Mouse (Mus musculus) myocyte (in vitro differentiated cells): ENCODE measurements at regions not wholly inside any gene's neighbourhood (a gene's known extent, or its start where the extent isn't known, plus 50 kb on each side); places are given as distances from the start of the nearest gene placed in this dataset.

ENCODE experiments used
- H3K27me3 ChIP-seq: one replicate; pipeline ENCODE4 v1.6.1; 2011; ENCODE audit not compliant: control insufficient read depth, insufficient read depth, insufficient read length
- H3K36me3 ChIP-seq: one replicate; pipeline ENCODE4 v1.6.1; 2011; ENCODE audit not compliant: control insufficient read depth, insufficient read depth
- H3K4me2 ChIP-seq: one replicate; pipeline ENCODE4 v1.6.1; 2011; ENCODE audit warnings: low read depth, control low read depth
- H3K4me3 ChIP-seq: one replicate; pipeline ENCODE4 v1.5.1; 2011; ENCODE audit warnings: mild to moderate bottlenecking, control low read depth, moderate library complexity
- H3K79me2 ChIP-seq: one replicate; pipeline ENCODE4 v1.6.1; 2011; ENCODE audit not compliant: control insufficient read depth, insufficient read depth
- H3ac ChIP-seq: one replicate; pipeline ENCODE4 v1.6.1; 2011; ENCODE audit not compliant: control insufficient read depth, insufficient read length
- CEBPB ChIP-seq: IDR thresholded peaks from 2 replicates; pipeline ENCODE4 v1.6.1; 2011; ENCODE audit warnings: mild to moderate bottlenecking, moderate library complexity; ENCODE audit not compliant: poor library complexity, insufficient read depth, severe bottlenecking
- E2F4 ChIP-seq: IDR thresholded peaks from one replicate; pipeline ENCODE4 v1.6.1; 2011; ENCODE audit warnings: mild to moderate bottlenecking, control low read depth, moderate library complexity; ENCODE audit not compliant: insufficient read depth
- MAX ChIP-seq: IDR thresholded peaks from one replicate; pipeline ENCODE4 v1.6.1; 2011; ENCODE audit warnings: low read depth, mild to moderate bottlenecking, control low read depth
- MYOD1 ChIP-seq, 3 experiments: IDR thresholded peaks; one replicate each; pipeline ENCODE4 v1.6.1; 2011; ENCODE audit warnings: control low read depth in 2 of 3, low read depth in 2 of 3, mild to moderate bottlenecking in 2 of 3, moderate library complexity in 1 of 3; ENCODE audit not compliant: insufficient read length in 2 of 3, control insufficient read depth in 1 of 3
- MYOG ChIP-seq, 3 experiments: IDR thresholded peaks; one replicate each; pipeline ENCODE4 v1.6.1; 2011; ENCODE audit warnings: control low read depth in 2 of 3, low read depth in 2 of 3, mild to moderate bottlenecking in 2 of 3; ENCODE audit not compliant: insufficient read length in 2 of 3, control insufficient read depth in 1 of 3, insufficient read depth in 1 of 3
- POLR2A ChIP-seq: IDR thresholded peaks from one replicate; pipeline ENCODE4 v1.6.1; 2011; ENCODE audit warnings: low read depth, mild to moderate bottlenecking, control low read depth, moderate library complexity; ENCODE audit not compliant: insufficient read length
- POLR2AphosphoS2 ChIP-seq: IDR thresholded peaks from one replicate; pipeline ENCODE4 v1.6.1; 2011; ENCODE audit warnings: low read depth, control low read depth; ENCODE audit not compliant: insufficient read length
- REST ChIP-seq: IDR thresholded peaks from one replicate; pipeline ENCODE4 v1.6.1; 2011; ENCODE audit warnings: mild to moderate bottlenecking, control low read depth, moderate library complexity; ENCODE audit not compliant: insufficient read depth, insufficient read length
- SRF ChIP-seq: IDR thresholded peaks from one replicate; pipeline ENCODE4 v1.6.1; 2011; ENCODE audit warnings: low read depth; ENCODE audit not compliant: control insufficient read depth, insufficient read length
- TCF12 ChIP-seq: IDR thresholded peaks from one replicate; pipeline ENCODE4 v1.6.1; 2011; ENCODE audit warnings: mild to moderate bottlenecking, control low read depth; ENCODE audit not compliant: poor library complexity, insufficient read depth, severe bottlenecking
- TCF3 ChIP-seq: IDR thresholded peaks from one replicate; pipeline ENCODE4 v1.6.1; 2011; ENCODE audit warnings: low read depth, control low read depth; ENCODE audit not compliant: insufficient read length
- USF1 ChIP-seq: IDR thresholded peaks from one replicate; pipeline ENCODE4 v1.6.1; 2011; ENCODE audit warnings: low read depth, mild to moderate bottlenecking, control low read depth, moderate library complexity

DNA sequence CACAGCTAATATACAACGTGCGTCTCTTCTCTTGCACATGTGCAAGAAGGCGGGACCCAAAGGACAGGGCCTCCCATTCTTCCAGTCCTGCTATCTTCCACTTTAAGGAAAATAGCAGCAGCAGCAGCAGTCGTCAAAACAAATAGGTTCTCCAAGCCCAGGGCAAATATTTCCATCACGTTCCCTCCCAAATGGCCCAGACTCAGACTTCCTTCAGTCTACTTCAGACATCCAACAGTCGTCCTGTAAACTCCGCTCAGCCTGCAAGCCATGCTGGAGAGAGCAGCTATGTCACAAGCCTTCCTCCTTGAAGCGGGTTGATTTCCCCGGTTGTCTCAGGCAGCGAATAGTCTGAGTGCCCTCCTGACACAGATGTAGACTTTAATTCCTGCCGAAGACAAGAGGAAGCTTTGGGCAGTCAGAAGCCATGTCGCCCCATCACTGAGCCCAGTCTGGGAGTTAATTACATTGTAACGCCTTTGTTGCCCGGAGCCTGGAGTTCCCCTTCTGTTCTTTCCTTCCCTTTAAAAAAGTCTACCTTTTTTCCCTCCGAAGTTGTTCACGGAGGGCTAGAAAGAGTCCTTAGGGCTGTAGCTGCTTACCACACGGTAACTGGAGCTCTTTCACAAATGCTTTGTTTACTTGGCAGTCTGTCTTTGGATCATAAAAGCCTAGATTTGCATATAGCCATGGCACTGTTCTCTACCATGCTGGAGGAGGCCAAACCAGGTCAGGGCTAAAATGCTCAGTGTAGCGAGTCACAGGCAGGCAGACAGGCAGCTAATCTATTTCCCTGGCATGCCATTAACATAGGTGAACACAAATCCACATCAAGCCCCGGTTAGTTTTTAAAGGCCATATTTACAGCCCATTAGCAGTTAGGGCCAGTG is 236.7 kb downstream of the Gm10260 start:
- H3K4me2 ChIP-seq: no peak overlapping the region
- H3K79me2 ChIP-seq: no peaks in the 10 kb centered on the region
- no peaks in the 10 kb centered on the region for H3K27me3 ChIP-seq
- no peak overlapping the region for H3ac ChIP-seq
- H3K36me3 ChIP-seq: no peaks in the 10 kb centered on the region
- no peak overlapping the region for H3K4me3 ChIP-seq
- no peak for TF ChIP-seq E2F4
- TF ChIP-seq CEBPB: no peak
- TF ChIP-seq MAX: no peak
- no peak for TF ChIP-seq TCF12
- no peak for TF ChIP-seq SRF
- no peak for TF ChIP-seq POLR2A
- no peak for TF ChIP-seq REST
- TF ChIP-seq POLR2AphosphoS2: no peak
- no peak for TF ChIP-seq MYOG (IDR thresholded peaks at IDR 0.05; ENCODE audit: control insufficient read depth in 1 of 3, insufficient read depth in 1 of 3, insufficient read length in 2 of 3, low read depth in 2 of 3)
- no peak for TF ChIP-seq USF1
- TF ChIP-seq TCF3: no peak
- TF ChIP-seq MYOD1 (IDR thresholded peaks at IDR 0.05; ENCODE audit: control insufficient read depth in 1 of 3, insufficient read length in 2 of 3, low read depth in 2 of 3): no peak

DNA sequence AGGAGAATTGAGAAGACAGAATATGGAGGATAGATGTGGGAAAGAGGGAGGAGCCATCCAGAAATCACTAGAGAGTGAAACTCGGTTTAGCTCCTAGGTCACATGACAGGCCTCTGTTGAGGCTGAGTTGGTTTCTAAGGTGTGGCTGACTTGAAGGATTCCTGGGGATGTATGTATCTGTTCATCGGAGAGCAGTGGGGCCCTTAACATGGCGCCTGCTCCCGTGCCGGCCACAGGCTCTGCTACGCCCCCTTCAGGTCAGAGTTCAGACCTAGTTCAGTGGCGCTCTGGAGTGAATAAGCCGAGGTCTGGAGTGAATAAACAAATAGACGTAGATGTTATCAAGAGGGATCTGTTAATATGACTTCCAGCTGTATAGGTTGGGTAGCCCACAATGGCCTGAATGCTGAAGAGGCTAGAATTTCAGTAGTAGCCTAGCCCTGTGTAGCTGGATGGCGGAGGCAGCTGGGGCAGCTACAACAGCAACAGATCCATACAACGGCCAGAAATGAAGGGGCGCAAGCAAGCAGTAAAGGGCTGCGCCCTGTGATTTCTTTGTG is 239.4 kb downstream of the Gm10260 start:
- no peak overlapping the region for H3K4me2 ChIP-seq
- H3K27me3 ChIP-seq: no peaks in the 10 kb centered on the region
- H3K36me3 ChIP-seq: no peaks in the 10 kb centered on the region
- TF ChIP-seq POLR2A: no peak
- TF ChIP-seq CEBPB: no peak
- peak; percentile 29 for TF ChIP-seq USF1
- H3K4me3 ChIP-seq: no peak overlapping the region
- no peak overlapping the region for H3ac ChIP-seq
- H3K79me2 ChIP-seq: no peaks in the 10 kb centered on the region

DNA sequence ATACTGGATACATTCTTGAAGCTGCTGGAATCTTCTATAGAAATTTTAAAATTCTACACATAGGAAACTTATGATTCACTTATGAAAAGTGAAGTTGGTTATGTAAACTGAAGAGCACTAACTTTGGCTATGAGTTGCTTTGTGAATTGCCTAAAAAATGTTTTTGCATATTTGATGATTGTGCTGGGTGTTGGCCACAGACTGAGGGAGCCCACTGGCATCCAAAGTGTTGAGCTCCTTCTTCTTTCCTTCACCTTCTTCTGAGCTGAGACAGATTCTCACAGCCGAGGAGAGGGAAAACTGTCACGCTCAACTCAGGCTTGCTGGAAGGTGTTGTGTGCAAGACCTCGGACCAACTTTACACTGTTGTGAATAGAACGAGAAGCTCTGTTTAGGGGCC is 243.7 kb downstream of the Gm10260 start:
- Histone ChIP-seq H3K4me3 (no peak overlapping the region), H3K36me3 (no peaks in the 10 kb centered on the region), H3K4me2 (no peak overlapping the region), H3K79me2 (no peaks in the 10 kb centered on the region), H3K27me3 (no peaks in the 10 kb centered on the region), H3ac (no peak overlapping the region)
- no peak for TF ChIP-seq POLR2A
- no peak for TF ChIP-seq TCF3
- no peak for TF ChIP-seq POLR2AphosphoS2
- TF ChIP-seq MYOD1 (IDR thresholded peaks at IDR 0.05; ENCODE audit: control insufficient read depth in 1 of 3, insufficient read length in 2 of 3, low read depth in 2 of 3): no peak
- TF ChIP-seq E2F4: no peak
- no peak for TF ChIP-seq CEBPB
- no peak for TF ChIP-seq MAX

DNA sequence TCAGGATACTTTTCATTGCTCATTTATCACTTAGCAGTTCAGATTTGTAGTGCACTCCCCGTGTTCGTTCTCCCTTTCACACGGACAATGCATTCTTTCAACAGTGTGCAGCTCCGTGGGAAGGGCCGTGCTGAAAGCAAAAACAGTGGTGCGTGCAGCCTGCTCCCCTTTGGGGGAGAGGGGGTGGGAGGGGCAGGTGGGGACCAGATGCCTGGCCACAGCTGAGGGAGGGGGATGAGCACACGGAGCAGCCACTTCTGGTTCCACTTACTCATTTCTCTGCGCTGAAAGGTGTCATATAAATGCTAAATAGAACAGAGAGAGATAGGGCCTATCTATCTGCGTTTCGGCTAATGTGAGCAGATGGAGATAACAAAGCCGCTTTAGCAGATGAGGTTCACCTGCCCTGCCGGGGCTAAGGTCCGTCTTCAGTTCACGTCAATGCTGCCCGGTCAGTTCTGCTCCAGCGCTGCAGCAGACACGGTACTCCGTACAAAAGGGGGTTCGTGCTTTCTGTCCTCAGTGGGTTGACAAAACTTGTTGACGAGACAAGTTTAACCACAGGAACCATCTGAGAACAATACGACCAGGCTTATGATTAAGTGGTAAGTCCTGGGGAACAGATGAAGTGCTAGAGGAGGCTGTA is 245.9 kb downstream of the Gm10260 start:
- TF ChIP-seq TCF3 (no peak), CEBPB (no peak), MYOG (IDR thresholded peaks at IDR 0.05; ENCODE audit: control insufficient read depth in 1 of 3, insufficient read depth in 1 of 3, insufficient read length in 2 of 3, low read depth in 2 of 3) (no peak)
- no peak overlapping the region for H3K4me2 ChIP-seq
- no peaks in the 10 kb centered on the region for H3K36me3 ChIP-seq
- no peak overlapping the region for H3K4me3 ChIP-seq
- H3ac ChIP-seq: no peak overlapping the region
- no peaks in the 10 kb centered on the region for H3K27me3 ChIP-seq
- no peaks in the 10 kb centered on the region for H3K79me2 ChIP-seq

DNA sequence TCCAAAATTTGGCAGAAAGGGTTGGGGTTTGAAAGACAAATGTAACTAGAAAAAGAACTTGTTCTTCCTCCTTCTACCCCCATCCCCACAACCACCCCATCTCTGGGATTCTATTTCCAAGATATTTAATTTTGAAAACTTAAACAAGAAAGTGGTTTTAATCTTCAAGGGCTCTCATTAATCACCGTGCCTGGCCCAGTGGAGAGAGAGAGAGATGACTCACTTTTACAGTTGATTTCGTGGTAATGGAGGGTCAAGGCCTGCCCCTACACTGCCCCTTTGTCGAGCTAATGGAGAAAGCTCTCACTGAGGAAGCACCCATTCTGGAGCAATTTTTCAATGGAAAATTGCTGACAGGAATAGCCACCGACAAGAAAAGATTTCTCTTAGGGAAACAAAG is 247.9 kb downstream of the Gm10260 start:
- H3K4me2 ChIP-seq: peak overlapping the region; percentile 15
- no peaks in the 10 kb centered on the region for H3K79me2 ChIP-seq
- no peak overlapping the region for H3ac ChIP-seq
- no peak overlapping the region for H3K4me3 ChIP-seq
- no peaks in the 10 kb centered on the region for H3K36me3 ChIP-seq
- no peaks in the 10 kb centered on the region for H3K27me3 ChIP-seq
- TF ChIP-seq REST (no peak), SRF (no peak), TCF12 (no peak), TCF3 (no peak), USF1 (no peak), POLR2A (no peak), POLR2AphosphoS2 (no peak), MYOD1 (IDR thresholded peaks at IDR 0.05; ENCODE audit: control insufficient read depth in 1 of 3, insufficient read length in 2 of 3, low read depth in 2 of 3) (no peak), E2F4 (no peak), CEBPB (no peak), MYOG (IDR thresholded peaks at IDR 0.05; ENCODE audit: control insufficient read depth in 1 of 3, insufficient read depth in 1 of 3, insufficient read length in 2 of 3, low read depth in 2 of 3) (no peak), MAX (no peak)
